Mouse (Mus musculus) liver, embryonic 11.5 days (tissue): ENCODE results near the gene Vpreb3. TPM values are rescaled to one million over a fixed set of nuclear protein-coding genes. Genes with fewer than 3 reads are reported as not detected.
"Not testable (repeated sequence)": the region's sequence is repeated elsewhere in the genome, so short reads cannot be mapped to it uniquely, and the experiment has no call there.

Experiments
- ATAC-seq: fragments of 200-750 bp; cut with Nextera tagmentation; replicated peaks from 2 replicates; pipeline ENCODE4 v1.8.0; 2017; ENCODE audit warnings: moderate number of reproducible peaks, mild to moderate bottlenecking, moderate TSS enrichment, moderate library complexity; ENCODE audit not compliant: low FRiP score
- DNase-seq: peaks from one replicate; pipeline ENCODE4 v3.0.0-alpha.2; 2017; ENCODE audit warnings: low spot score
- H3K27ac ChIP-seq: fragments of 300-500 bp; sonication (generic); 2 replicates; pipeline ENCODE4 v1.5.1; 2014; ENCODE audit warnings: mild to moderate bottlenecking, low read depth, low read length, control low read depth
- H3K27me3 ChIP-seq: fragments of 300-500 bp; sonication (generic); replicated peaks from 2 replicates; pipeline ENCODE4 v1.6.1; 2014; ENCODE audit warnings: low read length, mixed read lengths; ENCODE audit not compliant: control insufficient read depth, insufficient read depth
- H3K36me3 ChIP-seq: fragments of 300-500 bp; sonication (generic); 2 replicates; pipeline ENCODE4 v1.6.1; 2014; ENCODE audit warnings: mild to moderate bottlenecking, low read length, moderate library complexity, mixed read lengths; ENCODE audit not compliant: control insufficient read depth, insufficient read depth
- H3K4me1 ChIP-seq: fragments of 300-500 bp; sonication (generic); replicated peaks from 2 replicates; pipeline ENCODE4 v1.6.1; 2014; ENCODE audit warnings: low read length, mixed read lengths; ENCODE audit not compliant: control insufficient read depth, insufficient read depth
- H3K4me2 ChIP-seq: fragments of 300-500 bp; sonication (generic); 2 replicates; pipeline ENCODE4 v1.6.1; 2014; ENCODE audit warnings: mild to moderate bottlenecking, control low read depth, moderate library complexity
- H3K4me3 ChIP-seq: fragments of 300-500 bp; sonication (generic); 2 replicates; pipeline ENCODE4 v1.5.1; 2014; ENCODE audit warnings: low read depth, low read length, control low read depth
- H3K9ac ChIP-seq: fragments of 300-500 bp; sonication (generic); 2 replicates; pipeline ENCODE4 v1.6.1; 2014; ENCODE audit warnings: low read depth, low read length, control low read depth
- H3K9me3 ChIP-seq: fragments of 300-500 bp; sonication (generic); 2 replicates; pipeline ENCODE4 v1.6.1; 2016; ENCODE audit warnings: low read length, inconsistent platforms, mixed read lengths; ENCODE audit not compliant: control insufficient read depth
- WGBS: fragments of 180-500 bp; shearing (Covaris S2); extraction: QIAGEN DNeasy Blood & Tissue Kit; methylation state at CpG from one replicate; pipeline ENCODE4 v1.1.7; 2014; 5-methylcytosine and 5-hydroxymethylcytosine counted together
- polyA plus RNA-seq: library from polyadenylated mRNA; unstranded; fragments of >200 nt; fragmentation: Nextera tagmentation; extraction: Ambion mirVana; gene quantifications from 2 replicates; pipeline ENCODE4 v1.2.1, GENCODE M21; 2014

Vpreb3 gene
- polyA plus RNA-seq, 1 experiment from 2014 or later = 0.96 TPM

GRCm38 (mm10) chr10:75975216-75975615, 32.4 kb downstream of the Vpreb3 start:
- no peak overlapping the region for H3K9ac ChIP-seq
- H3K4me2 ChIP-seq = no peak overlapping the region
- H3K36me3 ChIP-seq = no peaks in the 10 kb centered on the region
- no peak for ATAC-seq
- no peak overlapping the region for H3K27ac ChIP-seq
- 0 out of 2 replicates have a peak, but pooled peaks cover 3% of the 10 kb centered on the region for H3K9me3 ChIP-seq
- no peak for DNase-seq
- no peaks in the 10 kb centered on the region for H3K27me3 ChIP-seq
- no peak overlapping the region for H3K4me3 ChIP-seq
- H3K4me1 ChIP-seq = no peaks in the 10 kb centered on the region
- WGBS = 65% methylated on average over 5 of the region's 5 CpGs

- DNase-seq (no peak), ATAC-seq (no peak)
Observed at GRCm38 (mm10) chr10:75978119-75978834, 35.4 kb downstream of the Vpreb3 start.

GRCm38 (mm10) chr10:75978835-75979157, 35.9 kb downstream of the Vpreb3 start:
- DNase-seq (no peak), ATAC-seq (no peak)
- H3K4me2 ChIP-seq = no peak overlapping the region
- no peaks in the 10 kb centered on the region for H3K4me1 ChIP-seq
- H3K27me3 ChIP-seq = no peaks in the 10 kb centered on the region
- H3K36me3 ChIP-seq = no peaks in the 10 kb centered on the region
- H3K9me3 ChIP-seq = no peaks in the 10 kb centered on the region
- H3K27ac ChIP-seq = no peak overlapping the region
- 82% methylated on average over 5 of the region's 5 CpGs for WGBS
- H3K4me3 ChIP-seq = no peak overlapping the region
- H3K9ac ChIP-seq = no peak overlapping the region

More at GRCm38 (mm10) chr10:75978119-75978834, 35.4 kb downstream of the Vpreb3 start:
- H3K27me3 ChIP-seq = no peaks in the 10 kb centered on the region
- H3K4me3 ChIP-seq = no peak overlapping the region
- no peaks in the 10 kb centered on the region for H3K36me3 ChIP-seq
- 36% methylated on average over 10 of the region's 10 CpGs for WGBS
- H3K9ac ChIP-seq = no peak overlapping the region
- no peak overlapping the region for H3K27ac ChIP-seq
- H3K4me1 ChIP-seq = no peaks in the 10 kb centered on the region
- H3K4me2 ChIP-seq = no peak overlapping the region
- no peaks in the 10 kb centered on the region for H3K9me3 ChIP-seq

- Histone ChIP-seq H3K27ac (no peak overlapping the region), H3K9me3 (no peaks in the 10 kb centered on the region), H3K27me3 (no peaks in the 10 kb centered on the region), H3K4me3 (no peak overlapping the region), H3K4me1 (no peaks in the 10 kb centered on the region), H3K36me3 (no peaks in the 10 kb centered on the region), H3K4me2 (no peak overlapping the region), H3K9ac (no peak overlapping the region)
- ATAC-seq (no peak), DNase-seq (no peak)
- WGBS = 83% methylated on average over 3 of the region's 3 CpGs
Observed at GRCm38 (mm10) chr10:75979432-75979831, 36.6 kb downstream of the Vpreb3 start.

GRCm38 (mm10) chr10:75990430-75991042, 47.7 kb downstream of the Vpreb3 start:
- DNase-seq (no peak), ATAC-seq (no peak)
- H3K9me3 ChIP-seq = no peaks in the 10 kb centered on the region
- H3K27ac ChIP-seq = no peak overlapping the region
- no peaks in the 10 kb centered on the region for H3K27me3 ChIP-seq
- H3K4me1 ChIP-seq = no peaks in the 10 kb centered on the region
- no peak overlapping the region for H3K9ac ChIP-seq
- 70% methylated on average over 4 of the region's 4 CpGs for WGBS
- H3K4me2 ChIP-seq = no peak overlapping the region
- no peak overlapping the region for H3K4me3 ChIP-seq
- H3K36me3 ChIP-seq = no peaks in the 10 kb centered on the region

GRCm38 (mm10) chr10:75993616-75994240, 50.9 kb downstream of the Vpreb3 start:
- Histone ChIP-seq H3K9ac (no peak overlapping the region), H3K36me3 (no peaks in the 10 kb centered on the region), H3K4me1 (no peaks in the 10 kb centered on the region), H3K4me2 (no peak overlapping the region), H3K9me3 (no peaks in the 10 kb centered on the region), H3K27me3 (no peaks in the 10 kb centered on the region), H3K4me3 (no peak overlapping the region), H3K27ac (no peak overlapping the region)
- ATAC-seq = no peak
- WGBS = 80% methylated on average over 15 of the region's 15 CpGs
- DNase-seq = no peak

GRCm38 (mm10) chr10:75994531-75995210, 51.8 kb downstream of the Vpreb3 start:
- not testable (repeated sequence) for H3K27ac ChIP-seq, H3K36me3 ChIP-seq, H3K4me1 ChIP-seq, ATAC-seq, H3K27me3 ChIP-seq, H3K9ac ChIP-seq, DNase-seq, H3K9me3 ChIP-seq, H3K4me2 ChIP-seq, H3K4me3 ChIP-seq
- 76% methylated on average over 12 of the region's 13 CpGs for WGBS

- no peaks in the 10 kb centered on the region for H3K4me1 ChIP-seq
- H3K27me3 ChIP-seq = no peaks in the 10 kb centered on the region
- DNase-seq (no peak), ATAC-seq (no peak)
- H3K9ac ChIP-seq = no peak overlapping the region
- H3K4me2 ChIP-seq = no peak overlapping the region
- H3K36me3 ChIP-seq = no peaks in the 10 kb centered on the region
- no peak overlapping the region for H3K27ac ChIP-seq
- no peak overlapping the region for H3K4me3 ChIP-seq
- WGBS = 84% methylated on average over 11 of the region's 11 CpGs
- no peaks in the 10 kb centered on the region for H3K9me3 ChIP-seq
Observed at GRCm38 (mm10) chr10:75995463-75995862, 52.6 kb downstream of the Vpreb3 start.
